Mouse (Mus musculus) heart, embryonic 11.5 days (tissue): ENCODE data around the gene Hivep2. TPM values are rescaled to one million over a fixed set of nuclear protein-coding genes. Genes with fewer than 3 reads are reported as not detected.

Source experiments
- ATAC-seq: fragments of 200-750 bp; cut with Nextera tagmentation; replicated peaks from 2 replicates; pipeline ENCODE4 v1.8.0; 2017; ENCODE audit warnings: moderate library complexity; ENCODE audit not compliant: insufficient number of reproducible peaks, low FRiP score, low TSS enrichment
- H3K27ac ChIP-seq: fragments of 300-500 bp; sonication (generic); 2 replicates; pipeline ENCODE4 v1.5.1; 2014; ENCODE audit warnings: mild to moderate bottlenecking, low read depth, low read length
- H3K27me3 ChIP-seq: fragments of 300-500 bp; sonication (generic); 2 replicates; pipeline ENCODE4 v1.6.1; 2014; ENCODE audit warnings: mild to moderate bottlenecking, low read length, mixed read lengths; ENCODE audit not compliant: control insufficient read depth, insufficient read depth
- H3K36me3 ChIP-seq: fragments of 300-500 bp; sonication (generic); 2 replicates; pipeline ENCODE4 v1.6.1; 2014; ENCODE audit warnings: mild to moderate bottlenecking, low read length, moderate library complexity, mixed read lengths; ENCODE audit not compliant: control insufficient read depth, insufficient read depth
- H3K4me1 ChIP-seq: fragments of 300-500 bp; sonication (generic); 2 replicates; pipeline ENCODE4 v1.6.1; 2014; ENCODE audit warnings: low read length; ENCODE audit not compliant: control insufficient read depth, insufficient read depth
- H3K4me2 ChIP-seq: fragments of 300-500 bp; sonication (generic); 2 replicates; pipeline ENCODE4 v1.6.1; 2014; ENCODE audit warnings: mild to moderate bottlenecking, moderate library complexity
- H3K4me3 ChIP-seq: fragments of 300-500 bp; sonication (generic); 2 replicates; pipeline ENCODE4 v1.5.1; 2014; ENCODE audit warnings: low read depth, low read length
- H3K9ac ChIP-seq: fragments of 300-500 bp; sonication (generic); 2 replicates; pipeline ENCODE4 v1.6.1; 2014; ENCODE audit warnings: mild to moderate bottlenecking, low read depth, low read length, moderate library complexity
- H3K9me3 ChIP-seq: fragments of 300-500 bp; sonication (generic); replicated peaks from 2 replicates; pipeline ENCODE4 v1.6.1; 2016; ENCODE audit warnings: low read length; ENCODE audit not compliant: control insufficient read depth
- WGBS: fragments of 180-500 bp; shearing (Covaris S2); extraction: QIAGEN DNeasy Blood & Tissue Kit; methylation state at CpG from one replicate; pipeline ENCODE4 v1.1.7; 2014; ENCODE audit not compliant: insufficient replicate concordance; 5-methylcytosine and 5-hydroxymethylcytosine counted together
- polyA plus RNA-seq: library from polyadenylated mRNA; unstranded; fragments of >200 nt; fragmentation: Nextera tagmentation; extraction: Ambion mirVana; gene quantifications from 2 replicates; pipeline ENCODE4 v1.2.1, GENCODE M21; 2014

Gene Hivep2
- polyA plus RNA-seq, 1 experiment from 2014 or later, result 8.0 TPM

- no peak for ATAC-seq
- no peak overlapping the region for H3K9ac ChIP-seq
- no peak overlapping the region for H3K27ac ChIP-seq
- H3K4me2 ChIP-seq, result no peak overlapping the region
- H3K9me3 ChIP-seq, result no peaks in the 10 kb centered on the region
- WGBS, result 80% methylated on average over 8 of the region's 8 CpGs
- no peaks in the 10 kb centered on the region for H3K36me3 ChIP-seq
- no peaks in the 10 kb centered on the region for H3K27me3 ChIP-seq
- no peak overlapping the region for H3K4me3 ChIP-seq
- peaks cover 37% of the 10 kb centered on the region for H3K4me1 ChIP-seq
Measured at GRCm38 (mm10) chr10:14052109-14052689, 86.3 kb downstream of the Hivep2 start.

- Histone ChIP-seq H3K36me3 (no peaks in the 10 kb centered on the region), H3K4me3 (no peak overlapping the region), H3K4me1 (peaks cover 25% of the 10 kb centered on the region), H3K9me3 (no peaks in the 10 kb centered on the region), H3K27ac (peak overlapping the region; percentile 30; the same call in 1 of the 2 replicates), H3K4me2 (no peak overlapping the region), H3K27me3 (no peaks in the 10 kb centered on the region), H3K9ac (no peak overlapping the region)
- no peak for ATAC-seq
- WGBS, result 92% methylated on average over 4 of the region's 4 CpGs
Measured at GRCm38 (mm10) chr10:14054860-14055259, 89.0 kb downstream of the Hivep2 start.

DNA sequence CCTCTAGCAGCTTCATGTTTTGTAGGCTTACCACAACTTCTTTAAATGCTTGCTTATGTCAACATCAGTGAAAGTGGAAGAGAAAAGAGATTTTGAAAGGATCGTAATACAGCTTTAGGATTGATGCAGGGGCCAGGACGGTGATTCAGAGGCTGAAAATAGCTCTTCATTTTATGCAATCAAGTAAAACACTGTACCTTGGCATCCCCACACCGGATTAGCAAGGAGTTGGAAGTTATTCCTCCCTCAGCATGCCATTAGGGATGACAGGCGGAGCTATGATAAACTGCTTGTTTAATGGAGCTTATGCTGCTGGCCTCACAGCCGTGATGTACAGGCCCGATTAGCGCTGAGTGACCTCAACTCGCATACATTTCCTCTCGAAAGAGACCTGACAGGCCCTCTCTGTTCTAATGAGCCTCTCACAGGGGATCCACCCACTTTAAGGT is 89.7 kb downstream of the Hivep2 start:
- WGBS, result 34% methylated on average over 9 of the region's 9 CpGs
- no peak overlapping the region for H3K4me2 ChIP-seq
- no peak for ATAC-seq

GRCm38 (mm10) chr10:14056057-14056456 is 90.2 kb downstream of the Hivep2 start:
- H3K9ac ChIP-seq, result no peak overlapping the region
- peaks cover 25% of the 10 kb centered on the region for H3K4me1 ChIP-seq
- ATAC-seq, result no peak
- no peak overlapping the region for H3K27ac ChIP-seq
- H3K27me3 ChIP-seq, result no peaks in the 10 kb centered on the region
- H3K4me2 ChIP-seq, result no peak overlapping the region
- H3K4me3 ChIP-seq, result no peak overlapping the region
- no peaks in the 10 kb centered on the region for H3K36me3 ChIP-seq
- H3K9me3 ChIP-seq, result no peaks in the 10 kb centered on the region
- WGBS, result 79% methylated on average over 4 of the region's 4 CpGs

More for the DNA sequence above, 89.7 kb downstream of the Hivep2 start:
- Histone ChIP-seq H3K27me3 (no peaks in the 10 kb centered on the region), H3K9ac (no peak overlapping the region), H3K4me1 (peaks cover 25% of the 10 kb centered on the region), H3K27ac (peak overlapping the region; percentile 30; the same call in 1 of the 2 replicates), H3K9me3 (no peaks in the 10 kb centered on the region), H3K4me3 (no peak overlapping the region), H3K36me3 (no peaks in the 10 kb centered on the region)

DNA sequence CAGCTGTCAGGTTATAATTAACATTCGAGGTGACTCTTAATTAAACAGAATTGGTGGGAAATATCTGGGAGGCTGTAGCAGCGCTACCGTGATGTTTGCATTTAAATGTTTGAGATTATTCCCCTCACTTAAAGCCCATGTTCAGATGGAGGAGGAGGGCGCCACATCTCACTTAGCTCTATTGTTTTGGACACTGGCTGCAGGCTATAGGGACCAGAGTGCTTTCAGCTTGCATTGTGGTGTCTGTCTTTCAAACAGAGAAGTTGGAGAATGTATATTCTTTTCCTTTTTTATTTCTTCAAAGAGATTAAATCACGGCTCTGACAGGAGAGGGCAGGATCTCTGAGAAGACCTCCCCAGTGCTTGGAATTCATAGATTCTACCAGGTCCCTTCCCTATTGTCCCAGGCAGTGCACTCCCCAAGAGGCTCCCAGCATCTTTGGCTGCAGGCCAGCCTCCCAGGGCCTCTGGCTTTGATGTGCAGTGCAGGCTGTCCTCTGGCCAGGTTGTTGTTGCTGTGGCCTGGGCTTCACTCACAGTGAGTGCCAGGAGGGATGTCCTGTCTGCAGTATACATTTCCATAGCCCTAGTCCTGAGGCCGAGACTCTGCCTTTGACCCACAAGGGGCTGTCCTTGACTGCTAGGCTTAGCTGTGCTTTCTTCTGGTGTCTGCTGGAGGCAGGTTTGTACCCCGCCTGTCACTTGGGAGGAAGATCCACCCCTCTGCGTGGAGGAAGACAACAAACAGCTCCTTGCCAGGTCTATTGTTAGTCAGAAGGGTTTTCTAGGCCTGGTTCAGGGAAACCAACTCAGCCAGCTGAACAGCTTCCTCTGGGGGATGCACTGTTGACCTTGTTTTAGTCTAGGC is 90.9 kb downstream of the Hivep2 start:
- ATAC-seq, result peak; percentile 76
- Histone ChIP-seq H3K27me3 (no peaks in the 10 kb centered on the region), H3K4me2 (no peak overlapping the region), H3K4me1 (peaks cover 25% of the 10 kb centered on the region), H3K27ac (peak overlapping the region; percentile 71), H3K36me3 (no peaks in the 10 kb centered on the region), H3K9ac (no peak overlapping the region), H3K4me3 (no peak overlapping the region), H3K9me3 (no peaks in the 10 kb centered on the region)
- WGBS, result 49% methylated on average over 8 of the region's 8 CpGs

DNA sequence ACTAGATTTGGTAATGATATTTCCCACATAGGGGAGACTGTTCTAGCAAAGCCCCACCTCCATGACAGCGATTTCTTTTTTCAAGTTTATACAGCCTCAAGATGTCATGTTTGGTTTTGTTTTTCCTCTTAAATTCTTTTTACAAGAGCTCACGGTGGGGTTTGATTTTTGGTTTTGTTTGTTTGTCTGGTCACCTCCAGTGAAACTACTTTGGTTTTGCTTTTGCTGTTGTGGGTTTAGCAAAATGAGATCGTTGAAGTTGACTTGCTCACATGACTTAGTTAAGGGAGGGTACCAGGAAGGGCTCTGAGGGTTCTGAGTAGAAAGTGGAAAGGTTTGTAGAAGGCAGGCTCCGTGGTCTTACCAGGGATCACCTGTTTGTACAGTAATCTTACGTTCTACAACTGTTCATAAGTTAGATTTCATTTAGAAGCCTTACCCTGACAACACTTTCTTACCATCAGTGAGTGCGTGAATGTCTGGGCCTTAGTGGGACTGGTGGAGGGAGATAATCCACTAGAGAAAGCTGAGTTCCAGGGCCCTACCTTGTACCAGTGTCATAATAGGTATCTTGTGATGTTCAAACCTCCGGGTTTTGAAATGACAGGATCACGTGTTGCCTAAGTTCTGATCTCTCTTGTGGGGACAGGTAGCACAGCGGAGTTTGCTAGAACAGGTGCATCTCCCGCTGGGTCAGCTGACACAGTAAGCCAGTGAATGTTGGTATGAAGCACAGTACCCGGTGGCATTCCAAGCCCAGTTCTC is 92.1 kb downstream of the Hivep2 start:
- H3K27ac ChIP-seq, result no peak overlapping the region
- WGBS, result 83% methylated on average over 11 of the region's 11 CpGs
- no peak for ATAC-seq
- no peak overlapping the region for H3K4me3 ChIP-seq
- peaks cover 25% of the 10 kb centered on the region for H3K4me1 ChIP-seq
- no peaks in the 10 kb centered on the region for H3K9me3 ChIP-seq
- H3K9ac ChIP-seq, result no peak overlapping the region
- H3K27me3 ChIP-seq, result no peaks in the 10 kb centered on the region
- no peak overlapping the region for H3K4me2 ChIP-seq
- no peaks in the 10 kb centered on the region for H3K36me3 ChIP-seq

DNA sequence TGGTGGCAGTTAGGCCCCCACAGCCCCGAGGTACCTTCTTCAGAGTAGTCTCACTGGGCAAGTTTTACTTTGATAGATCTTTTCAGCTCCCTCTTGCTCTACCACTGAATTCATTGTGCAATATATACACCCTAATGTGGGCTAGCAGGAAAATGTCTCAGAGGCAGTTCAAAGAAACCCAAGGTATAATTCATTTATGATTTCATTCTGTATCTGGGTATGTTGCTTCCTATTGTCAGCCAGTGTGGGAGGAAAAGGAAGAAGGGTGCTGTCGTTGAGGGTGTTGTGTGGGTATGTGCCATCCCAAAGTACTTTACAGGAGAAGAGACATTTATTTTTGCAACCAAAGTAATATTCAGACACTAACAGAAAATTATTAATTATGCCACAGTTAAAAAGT is 92.9 kb downstream of the Hivep2 start:
- Histone ChIP-seq H3K9ac (no peak overlapping the region), H3K4me2 (no peak overlapping the region), H3K27ac (no peak overlapping the region), H3K27me3 (no peaks in the 10 kb centered on the region), H3K9me3 (no peaks in the 10 kb centered on the region), H3K36me3 (no peaks in the 10 kb centered on the region), H3K4me3 (no peak overlapping the region), H3K4me1 (peaks cover 25% of the 10 kb centered on the region)
- no peak for ATAC-seq
- 84% methylated on average over 2 of the region's 2 CpGs for WGBS

- H3K4me1 ChIP-seq, result peaks cover 28% of the 10 kb centered on the region
- no peak for ATAC-seq
- H3K4me3 ChIP-seq, result no peak overlapping the region
- H3K27ac ChIP-seq, result no peak overlapping the region
- H3K36me3 ChIP-seq, result no peaks in the 10 kb centered on the region
- H3K9ac ChIP-seq, result no peak overlapping the region
- H3K9me3 ChIP-seq, result no peaks in the 10 kb centered on the region
- WGBS, result 64% methylated on average over 2 of the region's 2 CpGs
- no peaks in the 10 kb centered on the region for H3K27me3 ChIP-seq
- H3K4me2 ChIP-seq, result no peak overlapping the region
Measured at GRCm38 (mm10) chr10:14059581-14059980, 93.7 kb downstream of the Hivep2 start.
